Mouse (Mus musculus): ENCODE data around the gene Cideb. TPM values are rescaled to one million over a fixed set of nuclear protein-coding genes. Genes with fewer than 3 reads are reported as not detected.

Cideb gene
- polyA plus RNA-seq, 1 experiment from 2014 or later, result 1.0 TPM

- peak overlapping the region; percentile 56 for H3K4me3 ChIP-seq (ENCODE audit: low read length)
- peak; percentile 77 for ATAC-seq (ENCODE audit: low read depth)
- peaks cover 12% of the 10 kb centered on the region for H3K27me3 ChIP-seq (ENCODE audit: control insufficient read depth, insufficient read depth, low read depth, low read length)
- H3K9ac ChIP-seq (ENCODE audit: low read length), result peak overlapping the region; percentile 72
- peaks cover 21% of the 10 kb centered on the region for H3K4me1 ChIP-seq (replicated peaks; ENCODE audit: control insufficient read depth, insufficient read depth, low read length)
- 2% methylated on average over 31 of the region's 31 CpGs for WGBS
- no peaks in the 10 kb centered on the region for H3K36me3 ChIP-seq (ENCODE audit: control insufficient read depth, insufficient read depth, low read length)
- no peaks in the 10 kb centered on the region for H3K9me3 ChIP-seq (ENCODE audit: control insufficient read depth, low read length)
- H3K4me2 ChIP-seq (ENCODE audit: low read depth, low read length), result peak overlapping the region; percentile 76
- peak overlapping the region; percentile 83 for H3K27ac ChIP-seq (ENCODE audit: low read length)
Measured at GRCm38 (mm10) chr14:55783171-55783957, 25.1 kb upstream of the Cideb start.

- no peak for ATAC-seq (ENCODE audit: low read depth)
- H3K27ac ChIP-seq (ENCODE audit: low read length), result peak overlapping the region; percentile 69
- no peaks in the 10 kb centered on the region for H3K9me3 ChIP-seq (ENCODE audit: control insufficient read depth, low read length)
- peaks cover 6% of the 10 kb centered on the region for H3K27me3 ChIP-seq (ENCODE audit: control insufficient read depth, insufficient read depth, low read depth, low read length)
- peak overlapping the region; percentile 76 for H3K4me2 ChIP-seq (ENCODE audit: low read depth, low read length)
- whole genome bisulfite sequencing, result 46% methylated on average over 9 of the region's 9 CpGs
- H3K4me1 ChIP-seq (replicated peaks; ENCODE audit: control insufficient read depth, insufficient read depth, low read length), result peaks cover 14% of the 10 kb centered on the region
- H3K4me3 ChIP-seq (ENCODE audit: low read length), result peak overlapping the region; percentile 56
- no peaks in the 10 kb centered on the region for H3K36me3 ChIP-seq (ENCODE audit: control insufficient read depth, insufficient read depth, low read length)
- peak overlapping the region; percentile 72 for H3K9ac ChIP-seq (ENCODE audit: low read length)
Measured at GRCm38 (mm10) chr14:55782361-55782960, 24.2 kb upstream of the Cideb start.

GRCm38 (mm10) chr14:55781310-55781709, 23.1 kb upstream of the Cideb start:
- Histone ChIP-seq H3K9me3 (ENCODE audit: control insufficient read depth, low read length) (no peaks in the 10 kb centered on the region), H3K27me3 (ENCODE audit: control insufficient read depth, insufficient read depth, low read depth, low read length) (peaks cover 3% of the 10 kb centered on the region), H3K36me3 (ENCODE audit: control insufficient read depth, insufficient read depth, low read length) (no peaks in the 10 kb centered on the region), H3K4me1 (replicated peaks; ENCODE audit: control insufficient read depth, insufficient read depth, low read length) (peaks cover 14% of the 10 kb centered on the region), H3K4me3 (ENCODE audit: low read length) (peak overlapping the region; percentile 30), H3K27ac (ENCODE audit: low read length) (no peak overlapping the region), H3K4me2 (ENCODE audit: low read depth, low read length) (peak overlapping the region; percentile 45), H3K9ac (ENCODE audit: low read length) (0 out of 2 replicates have a peak overlapping the region, but pooled peaks have one; percentile 29)
- 17% methylated on average over 14 of the region's 14 CpGs for WGBS
- peak; percentile 64 for ATAC-seq (ENCODE audit: low read depth)

GRCm38 (mm10) chr14:55780736-55781135, 22.5 kb upstream of the Cideb start:
- Histone ChIP-seq H3K9me3 (ENCODE audit: control insufficient read depth, low read length) (no peaks in the 10 kb centered on the region), H3K4me3 (ENCODE audit: low read length) (no peak overlapping the region), H3K9ac (ENCODE audit: low read length) (no peak overlapping the region), H3K4me2 (ENCODE audit: low read depth, low read length) (no peak overlapping the region), H3K27ac (ENCODE audit: low read length) (no peak overlapping the region), H3K36me3 (ENCODE audit: control insufficient read depth, insufficient read depth, low read length) (no peaks in the 10 kb centered on the region), H3K27me3 (ENCODE audit: control insufficient read depth, insufficient read depth, low read depth, low read length) (peaks cover 2% of the 10 kb centered on the region), H3K4me1 (replicated peaks; ENCODE audit: control insufficient read depth, insufficient read depth, low read length) (peaks cover 14% of the 10 kb centered on the region)
- WGBS, result 80% methylated on average over 11 of the region's 11 CpGs
- no peak for ATAC-seq (ENCODE audit: low read depth)

GRCm38 (mm10) chr14:55779656-55780055, 21.4 kb upstream of the Cideb start:
- Histone ChIP-seq H3K4me2 (ENCODE audit: low read depth, low read length) (no peak overlapping the region), H3K36me3 (ENCODE audit: control insufficient read depth, insufficient read depth, low read length) (no peaks in the 10 kb centered on the region), H3K9me3 (ENCODE audit: control insufficient read depth, low read length) (no peaks in the 10 kb centered on the region), H3K4me1 (replicated peaks; ENCODE audit: control insufficient read depth, insufficient read depth, low read length) (peaks cover 14% of the 10 kb centered on the region), H3K27me3 (ENCODE audit: control insufficient read depth, insufficient read depth, low read depth, low read length) (peaks cover 2% of the 10 kb centered on the region), H3K27ac (ENCODE audit: low read length) (no peak overlapping the region), H3K4me3 (ENCODE audit: low read length) (no peak overlapping the region), H3K9ac (ENCODE audit: low read length) (no peak overlapping the region)
- ATAC-seq (ENCODE audit: low read depth), result no peak
- 28% methylated on average over 16 of the region's 16 CpGs for WGBS

- peaks cover 14% of the 10 kb centered on the region for H3K4me1 ChIP-seq (replicated peaks; ENCODE audit: control insufficient read depth, insufficient read depth, low read length)
- no peaks in the 10 kb centered on the region for H3K9me3 ChIP-seq (ENCODE audit: control insufficient read depth, low read length)
- H3K36me3 ChIP-seq (ENCODE audit: control insufficient read depth, insufficient read depth, low read length), result no peaks in the 10 kb centered on the region
- H3K4me2 ChIP-seq (ENCODE audit: low read depth, low read length), result no peak overlapping the region
- no peak overlapping the region for H3K9ac ChIP-seq (ENCODE audit: low read length)
- 83% methylated on average over 14 of the region's 15 CpGs for WGBS
- no peak overlapping the region for H3K27ac ChIP-seq (ENCODE audit: low read length)
- no peak for ATAC-seq (ENCODE audit: low read depth)
- H3K27me3 ChIP-seq (ENCODE audit: control insufficient read depth, insufficient read depth, low read depth, low read length), result peaks cover 2% of the 10 kb centered on the region; the same call in 1 of the 2 replicates
- H3K4me3 ChIP-seq (ENCODE audit: low read length), result no peak overlapping the region
Measured at GRCm38 (mm10) chr14:55778686-55779085, 20.4 kb upstream of the Cideb start.

GRCm38 (mm10) chr14:55777806-55778205, 19.5 kb upstream of the Cideb start:
- Histone ChIP-seq H3K9me3 (ENCODE audit: control insufficient read depth, low read length) (no peaks in the 10 kb centered on the region), H3K4me1 (replicated peaks; ENCODE audit: control insufficient read depth, insufficient read depth, low read length) (peaks cover 14% of the 10 kb centered on the region), H3K9ac (ENCODE audit: low read length) (no peak overlapping the region), H3K27ac (ENCODE audit: low read length) (no peak overlapping the region), H3K4me2 (ENCODE audit: low read depth, low read length) (no peak overlapping the region), H3K4me3 (ENCODE audit: low read length) (no peak overlapping the region), H3K36me3 (ENCODE audit: control insufficient read depth, insufficient read depth, low read length) (no peaks in the 10 kb centered on the region), H3K27me3 (ENCODE audit: control insufficient read depth, insufficient read depth, low read depth, low read length) (peaks cover 2% of the 10 kb centered on the region; the same call in 1 of the 2 replicates)
- WGBS, result 86% methylated on average over 11 of the region's 11 CpGs
- ATAC-seq (ENCODE audit: low read depth), result no peak

GRCm38 (mm10) chr14:55777176-55777575, 18.9 kb upstream of the Cideb start:
- Histone ChIP-seq H3K4me3 (ENCODE audit: low read length) (no peak overlapping the region), H3K4me2 (ENCODE audit: low read depth, low read length) (no peak overlapping the region), H3K27ac (ENCODE audit: low read length) (no peak overlapping the region), H3K9me3 (ENCODE audit: control insufficient read depth, low read length) (no peaks in the 10 kb centered on the region), H3K9ac (ENCODE audit: low read length) (no peak overlapping the region), H3K27me3 (ENCODE audit: control insufficient read depth, insufficient read depth, low read depth, low read length) (peaks cover 2% of the 10 kb centered on the region; the same call in 1 of the 2 replicates), H3K4me1 (replicated peaks; ENCODE audit: control insufficient read depth, insufficient read depth, low read length) (peaks cover 8% of the 10 kb centered on the region; the same call in 1 of the 2 replicates), H3K36me3 (ENCODE audit: control insufficient read depth, insufficient read depth, low read length) (no peaks in the 10 kb centered on the region)
- no peak for ATAC-seq (ENCODE audit: low read depth)
- WGBS, result 21% methylated on average over 3 of the region's 3 CpGs

GRCm38 (mm10) chr14:55776711-55777110, 18.5 kb upstream of the Cideb start:
- no peak overlapping the region for H3K27ac ChIP-seq (ENCODE audit: low read length)
- 41% methylated on average over 7 of the region's 7 CpGs for WGBS
- peaks cover 6% of the 10 kb centered on the region; the same call in 1 of the 2 replicates for H3K4me1 ChIP-seq (replicated peaks; ENCODE audit: control insufficient read depth, insufficient read depth, low read length)
- H3K36me3 ChIP-seq (ENCODE audit: control insufficient read depth, insufficient read depth, low read length), result no peaks in the 10 kb centered on the region
- H3K4me2 ChIP-seq (ENCODE audit: low read depth, low read length), result no peak overlapping the region
- H3K4me3 ChIP-seq (ENCODE audit: low read length), result no peak overlapping the region
- H3K9ac ChIP-seq (ENCODE audit: low read length), result no peak overlapping the region
- no peaks in the 10 kb centered on the region for H3K9me3 ChIP-seq (ENCODE audit: control insufficient read depth, low read length)
- H3K27me3 ChIP-seq (ENCODE audit: control insufficient read depth, insufficient read depth, low read depth, low read length), result peaks cover under 1% of the 10 kb centered on the region; the same call in 1 of the 2 replicates
- ATAC-seq (ENCODE audit: low read depth), result no peak

All from lung, embryonic 16.5 days (tissue).